Mouse (Mus musculus): ENCODE data around the gene Nop16.

Nop16 gene

DNA sequence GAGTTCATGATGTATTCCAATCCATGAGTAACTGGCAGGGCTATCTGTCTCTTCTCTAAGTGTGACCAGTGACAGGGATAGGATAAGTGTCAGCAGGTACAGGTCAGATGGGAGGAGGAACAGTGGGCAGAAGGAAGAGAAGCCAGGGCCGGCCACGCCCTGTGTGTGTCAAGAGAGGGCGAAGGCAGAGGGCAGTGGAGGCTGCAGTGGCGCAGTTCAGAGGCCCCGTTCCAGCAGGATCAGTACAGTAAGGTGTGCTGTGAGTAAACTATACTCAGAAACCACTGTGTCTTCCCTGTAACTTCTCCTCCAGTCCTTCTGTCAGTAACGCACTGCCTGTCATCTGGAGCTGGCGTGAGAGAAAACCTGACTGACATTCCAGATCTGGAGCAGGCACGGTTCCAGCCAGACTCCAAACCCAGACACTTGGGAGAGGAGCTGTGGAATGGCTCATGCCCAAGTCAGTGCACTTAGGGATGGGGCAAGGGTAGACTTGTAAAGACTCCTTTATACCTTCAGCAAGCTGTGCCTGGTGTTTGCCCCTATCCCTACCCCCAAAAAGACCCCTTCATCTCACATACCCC, 6.3 kb upstream of the Nop16 start:
- DNase-seq = no peak

DNA sequence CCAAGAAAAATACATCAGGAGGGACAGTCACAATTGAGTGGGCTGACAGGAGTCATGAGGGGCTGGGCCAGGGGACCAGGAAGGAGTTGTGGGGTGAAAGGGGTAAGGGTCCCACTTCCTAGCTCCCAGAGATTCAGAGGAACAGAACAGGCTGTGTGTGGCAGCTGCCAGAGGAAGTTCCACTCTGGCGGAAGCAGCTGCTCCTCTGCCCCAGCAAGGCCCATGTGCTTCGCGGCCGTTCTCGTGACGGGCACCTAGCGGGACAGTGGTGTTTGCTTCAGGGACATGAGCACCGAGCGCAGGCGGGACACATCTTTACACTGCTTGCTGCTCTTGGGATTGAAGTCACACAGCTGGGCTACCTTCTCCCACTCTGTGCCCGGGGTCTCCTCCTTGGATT, 3.7 kb upstream of the Nop16 start:
- no peak for DNase-seq

DNA sequence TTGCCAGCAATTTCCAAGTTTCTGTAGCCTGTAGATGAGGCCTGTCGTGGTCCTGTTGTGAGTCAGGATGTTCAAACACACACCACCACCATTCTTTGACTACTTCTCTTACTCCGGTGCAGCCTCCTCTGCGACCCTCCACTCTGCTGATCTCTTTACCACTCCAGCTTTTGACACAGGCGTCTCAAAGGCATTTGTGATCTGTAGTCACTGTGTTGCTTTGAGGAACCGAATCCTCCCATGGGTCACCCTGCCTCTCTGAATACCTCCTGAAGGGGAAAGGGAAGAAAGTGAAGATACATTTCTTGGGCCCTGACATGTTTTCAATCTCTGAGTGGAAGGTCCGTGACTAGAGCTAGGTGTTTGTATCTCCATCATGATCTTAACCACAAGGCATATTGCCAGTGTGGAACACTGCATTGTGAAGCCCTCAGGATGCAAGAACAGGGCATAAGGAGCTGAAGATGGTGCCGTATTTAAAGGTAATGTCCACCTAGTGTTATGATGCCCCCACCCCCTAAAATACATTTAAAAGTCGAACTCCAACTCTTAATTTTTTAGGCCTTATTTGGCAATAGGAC, 2.0 kb upstream of the Nop16 start:
- DNase-seq = no peak

DNA sequence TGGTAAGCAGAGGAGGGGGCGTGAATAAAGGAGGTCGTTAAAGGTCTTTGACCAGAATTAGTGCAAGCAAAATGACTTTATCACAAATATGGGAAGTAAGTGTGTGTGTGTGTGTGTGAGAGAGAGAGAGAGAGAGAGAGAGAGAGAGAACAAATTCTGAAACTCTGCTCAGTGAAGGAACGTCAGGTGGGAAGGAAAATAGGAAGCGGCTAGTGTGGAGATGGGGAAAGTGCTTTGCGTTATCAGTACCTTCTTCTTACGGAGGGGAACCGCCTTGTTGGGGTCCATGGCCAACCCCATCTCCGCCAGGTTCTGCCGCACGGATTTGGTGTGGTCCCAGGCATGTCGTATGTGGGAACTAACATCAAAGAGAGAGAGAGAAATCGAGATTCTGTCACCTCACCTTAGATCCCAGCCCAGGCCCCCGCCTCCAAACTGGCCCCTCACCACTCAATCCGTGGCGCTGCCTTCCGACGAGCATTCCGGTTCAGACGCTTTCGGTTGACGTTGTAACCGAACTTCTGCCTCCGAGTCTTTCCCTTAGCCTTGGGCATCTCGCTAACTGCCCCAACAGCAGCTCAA, 385 bp downstream of the Nop16 start:
- DNase-seq = no peak

DNA sequence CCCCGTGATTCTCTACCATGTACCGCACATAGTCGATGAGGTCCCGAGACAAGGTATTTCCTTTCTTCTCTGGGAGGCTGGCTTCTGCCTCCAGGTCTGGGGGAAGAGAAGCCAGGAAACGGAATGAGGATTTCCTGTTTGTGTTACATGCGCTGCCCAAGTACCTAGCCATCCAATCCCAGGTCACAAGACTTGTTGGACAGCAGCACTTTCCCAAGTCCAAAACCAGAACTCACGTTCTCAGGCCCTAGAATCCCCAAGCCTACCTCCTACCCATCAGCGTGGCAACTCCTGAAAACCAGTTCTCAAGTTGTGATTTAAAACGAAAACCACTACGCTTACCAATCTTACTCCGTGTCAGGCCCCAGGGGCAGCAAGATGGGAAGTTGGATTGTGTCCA, 4.1 kb downstream of the Nop16 start:
- DNase-seq = no peak

DNA sequence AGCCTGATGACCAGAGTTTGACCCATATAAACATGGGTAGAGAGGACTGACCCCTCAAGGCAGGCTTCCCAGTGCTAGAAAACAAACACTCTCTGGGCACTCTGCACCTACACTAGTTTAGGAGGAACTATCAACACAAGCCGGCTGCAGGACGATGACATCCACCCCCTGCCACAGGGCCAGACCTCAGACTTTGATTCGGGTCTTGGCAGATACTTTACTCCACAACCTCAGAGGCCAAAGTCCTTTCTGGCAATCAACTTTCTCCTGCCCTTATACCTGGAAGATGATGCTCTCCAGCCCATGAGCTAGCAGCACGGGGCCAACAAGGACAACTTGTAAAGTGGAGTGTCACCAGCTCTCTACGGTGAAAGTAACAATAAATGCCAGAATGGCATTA, 7.0 kb downstream of the Nop16 start:
- DNase-seq = peak; percentile 57 to 59

DNA sequence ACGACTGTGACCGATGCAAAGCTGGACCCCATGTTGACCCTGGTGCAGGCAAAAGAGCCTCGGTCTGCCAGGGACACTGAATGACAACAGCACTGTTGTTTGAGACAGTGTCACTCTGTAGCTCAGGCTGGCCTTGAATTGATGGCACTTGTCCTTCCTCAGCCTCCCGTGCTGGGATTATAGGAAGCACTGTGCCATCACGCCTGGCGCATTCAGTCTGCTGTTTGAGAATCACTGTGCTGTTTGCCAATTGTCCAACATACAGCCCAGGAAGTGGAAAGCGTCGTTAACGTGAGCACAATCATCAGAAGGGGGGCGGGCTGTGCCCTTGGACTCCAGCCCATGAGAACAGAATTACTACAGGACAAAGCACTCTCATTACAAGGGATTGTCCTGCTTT, 7.8 kb downstream of the Nop16 start:
- no peak for DNase-seq

DNA sequence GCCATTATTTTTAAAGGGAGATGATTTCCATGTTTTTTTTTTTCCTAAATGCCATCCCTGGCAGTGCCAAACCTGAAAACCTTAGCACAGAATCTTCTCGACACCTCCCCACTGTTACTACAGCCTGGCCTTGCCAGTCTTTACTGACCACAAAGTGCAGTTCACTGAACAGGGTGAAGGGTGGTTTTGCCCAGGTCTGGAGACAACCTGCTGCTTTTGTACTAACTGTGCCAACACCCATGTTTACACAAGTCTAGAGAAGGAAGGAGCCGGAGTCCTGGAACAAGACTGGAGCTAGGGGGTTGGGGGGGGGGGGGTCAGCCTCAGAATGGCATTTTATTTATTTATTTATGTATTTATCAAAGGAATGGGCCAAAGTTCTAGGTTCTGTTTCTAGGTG, 8.5 kb downstream of the Nop16 start:
- no peak for DNase-seq

DNA sequence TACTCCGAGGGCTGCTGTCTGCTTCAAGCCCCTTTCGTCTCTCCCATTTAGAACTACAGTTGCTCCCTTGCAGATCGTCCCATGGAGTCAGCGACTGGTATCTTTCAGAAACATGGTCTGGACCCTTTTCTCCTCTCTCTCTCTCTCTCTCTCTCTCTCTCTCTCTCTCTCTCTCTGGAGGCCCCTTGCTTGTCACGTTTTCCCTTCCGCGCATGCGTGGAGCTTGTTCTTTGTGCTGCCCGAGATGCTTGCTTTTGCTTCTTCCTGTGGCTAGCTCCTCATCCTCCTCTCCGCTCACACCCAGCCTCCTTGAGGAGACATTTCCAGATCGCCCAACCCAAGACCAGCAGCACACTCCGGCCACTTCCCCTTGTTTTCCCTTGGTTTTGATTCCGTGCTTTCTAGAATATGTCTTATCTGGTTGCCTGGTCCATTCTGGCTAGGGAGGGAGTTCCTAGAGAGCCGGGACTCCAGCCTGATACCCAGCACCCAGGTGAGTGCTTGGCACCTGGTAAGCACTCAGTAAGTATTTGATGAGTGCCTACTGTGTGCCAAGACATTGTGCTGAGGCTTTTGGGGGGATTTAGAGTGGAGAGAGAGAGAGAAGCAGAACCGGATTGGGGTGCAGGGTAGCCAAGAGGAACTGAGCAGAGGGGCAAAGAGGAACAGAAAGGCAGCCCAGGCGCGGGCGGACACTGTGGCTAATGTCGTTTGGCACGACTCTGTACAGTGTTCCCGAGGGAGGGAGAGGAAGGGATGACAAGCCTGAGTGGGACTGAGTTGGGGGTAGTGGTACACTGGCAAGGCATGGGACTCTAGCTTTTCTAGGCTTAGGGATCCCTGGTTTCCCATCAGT, 12.0 kb downstream of the Nop16 start:
- no peak for DNase-seq

DNA sequence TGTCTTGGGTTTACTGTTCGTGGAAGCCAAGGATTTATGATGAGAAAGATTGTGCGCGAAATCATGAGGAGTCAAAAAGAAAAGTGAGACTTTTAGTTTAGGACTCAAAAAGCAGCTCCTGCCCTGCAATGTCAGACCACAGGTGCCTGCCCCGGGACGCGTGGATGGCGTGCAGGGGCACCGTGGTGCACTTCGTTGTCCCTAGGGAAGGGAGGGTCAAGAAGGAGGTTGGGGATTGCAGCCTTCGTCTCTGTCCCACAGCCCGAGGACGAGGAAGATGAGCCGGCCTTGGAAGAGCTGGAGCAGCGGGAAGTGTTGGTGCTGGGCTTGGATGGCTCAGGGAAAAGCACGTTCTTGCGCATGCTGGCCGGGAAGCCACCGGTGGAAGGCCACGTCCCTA, 14.4 kb downstream of the Nop16 start:
- DNase-seq = no peak

DNA sequence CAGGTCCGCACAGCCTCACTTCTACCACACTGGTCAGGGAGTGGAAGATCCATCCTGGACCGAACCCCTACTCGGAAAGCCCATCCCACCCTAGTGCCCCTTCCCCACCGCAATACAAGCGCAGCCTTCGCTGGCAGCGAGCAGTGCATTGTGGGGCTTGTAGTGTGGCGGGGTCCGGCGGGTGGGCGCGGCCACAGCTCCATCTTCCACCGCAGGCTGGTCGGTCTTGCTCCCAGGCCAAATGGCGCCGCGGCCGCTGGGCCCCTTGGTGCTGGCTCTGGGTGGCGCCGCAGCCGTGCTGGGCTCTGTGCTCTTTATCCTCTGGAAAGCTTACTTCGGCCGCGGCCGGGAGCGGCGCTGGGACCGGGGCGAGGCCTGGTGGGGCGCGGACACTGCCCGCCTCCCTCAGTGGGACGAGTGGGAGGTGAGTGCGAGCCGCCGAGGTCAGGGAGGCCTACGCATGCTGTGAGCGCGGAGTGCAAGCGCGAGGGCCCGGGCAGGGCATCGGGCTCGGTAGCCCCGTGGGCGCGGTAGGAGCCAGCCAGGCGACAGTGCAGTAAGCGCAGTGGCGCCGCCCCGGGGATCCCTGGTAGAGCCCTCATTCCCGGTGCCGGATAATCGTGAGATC, 14.9 kb downstream of the Nop16 start, which contains the start of gene Arl10:
Arl10 (plus strand) TSS at position 162 of the 628 bp plus-strand sequence.
- peak; percentile 73 to 77 for DNase-seq

DNA sequence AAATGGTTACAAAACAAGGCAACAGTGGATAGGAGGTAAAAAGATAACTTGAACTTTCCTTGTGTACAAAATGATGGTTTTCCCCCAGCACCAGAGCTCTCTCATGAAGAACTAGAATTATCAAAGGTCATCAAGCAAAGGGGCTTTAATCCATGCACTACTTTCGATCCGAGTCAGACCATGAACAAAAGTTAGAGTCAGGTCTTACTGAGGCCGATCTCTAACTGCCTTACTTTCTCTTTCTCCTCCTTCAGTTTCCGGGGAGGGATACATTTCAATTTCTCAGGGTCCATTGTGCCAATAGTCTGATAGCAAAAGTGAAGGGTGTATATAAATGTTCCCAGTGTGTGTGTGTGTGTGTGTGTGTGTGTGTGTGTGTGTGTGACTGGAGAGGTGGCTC, 17.3 kb downstream of the Nop16 start:
- no peak for DNase-seq

DNA sequence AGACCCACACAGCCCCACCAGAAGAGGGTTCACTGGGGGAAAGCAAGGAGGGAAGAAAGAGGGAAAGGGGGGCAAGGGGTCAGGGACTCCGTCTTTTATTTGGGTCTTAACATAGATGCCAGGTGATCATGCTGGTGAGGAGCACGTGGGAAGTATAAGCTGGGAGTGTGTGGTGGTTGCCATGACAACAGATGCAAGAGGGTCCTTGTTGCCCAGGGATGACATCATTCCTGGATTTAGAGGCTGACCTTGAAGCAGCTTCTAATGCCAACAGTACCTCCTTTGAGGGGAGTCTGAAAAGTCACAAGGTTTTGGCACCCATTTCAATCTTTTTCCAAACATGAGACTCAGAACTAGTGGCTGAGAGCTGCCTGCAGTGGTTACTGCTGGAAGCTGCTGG, 18.3 kb downstream of the Nop16 start:
- no peak for DNase-seq

DNA sequence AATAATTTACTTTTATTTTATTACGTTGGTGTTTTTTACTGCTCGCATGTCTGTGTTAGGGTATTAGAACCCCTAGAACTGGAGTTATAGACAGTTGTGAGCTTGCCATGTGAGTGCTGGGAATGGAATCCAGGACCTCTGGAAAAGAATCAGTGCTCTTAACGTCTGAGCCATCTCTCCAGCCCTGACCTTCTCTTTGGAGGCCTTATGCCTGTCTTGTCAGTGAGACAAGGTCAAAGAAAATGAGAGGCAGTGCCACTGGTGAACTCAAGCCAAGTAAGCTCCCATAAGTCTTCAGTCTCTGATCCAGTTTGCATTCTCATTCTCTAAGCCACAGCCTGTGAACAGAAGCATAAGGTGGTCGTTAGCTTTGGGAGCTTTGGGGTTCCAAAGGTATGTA, 19.2 kb downstream of the Nop16 start:
- no peak for DNase-seq

DNA sequence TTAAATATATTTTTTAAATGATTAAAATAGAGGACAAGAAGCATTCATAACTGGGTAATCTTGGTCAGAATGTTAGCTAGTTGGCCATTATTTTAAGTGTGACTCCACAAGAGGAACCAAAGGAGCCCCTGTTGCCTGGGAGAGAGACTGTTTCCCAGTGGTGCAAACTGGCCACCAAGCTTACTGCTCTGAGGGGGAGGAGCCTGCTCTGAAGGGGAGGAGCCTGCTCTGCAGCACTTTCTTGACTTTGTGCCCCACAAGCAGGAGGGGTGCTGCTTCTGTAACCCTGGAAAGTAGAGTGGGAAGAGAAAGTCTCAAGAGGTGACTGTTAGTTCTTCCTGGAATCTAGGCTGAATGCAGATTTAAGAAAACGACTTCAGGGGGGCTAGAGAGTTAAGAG, 20.6 kb downstream of the Nop16 start:
- DNase-seq = no peak

DNA sequence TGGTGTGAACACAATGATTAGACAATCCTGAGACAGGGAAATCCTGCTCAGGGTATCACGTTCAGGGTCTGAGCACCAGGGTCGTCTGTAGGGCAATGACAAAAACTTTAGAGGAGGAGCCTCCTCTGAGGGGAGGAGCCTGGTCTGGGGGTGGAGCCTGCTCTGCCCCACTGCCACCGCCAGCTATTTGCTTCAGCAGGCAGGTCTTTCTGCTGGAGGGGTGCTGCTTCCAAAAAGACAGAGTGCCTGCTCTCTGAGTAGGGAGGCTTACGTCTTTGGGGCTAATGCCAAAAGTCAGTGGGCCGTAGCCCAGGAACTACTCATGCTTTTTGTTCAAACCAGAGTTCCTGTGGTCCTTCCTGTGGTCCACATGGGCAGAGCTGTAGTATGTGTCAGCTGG, 21.5 kb downstream of the Nop16 start:
- peak; percentile 45 to 75 for DNase-seq

DNA sequence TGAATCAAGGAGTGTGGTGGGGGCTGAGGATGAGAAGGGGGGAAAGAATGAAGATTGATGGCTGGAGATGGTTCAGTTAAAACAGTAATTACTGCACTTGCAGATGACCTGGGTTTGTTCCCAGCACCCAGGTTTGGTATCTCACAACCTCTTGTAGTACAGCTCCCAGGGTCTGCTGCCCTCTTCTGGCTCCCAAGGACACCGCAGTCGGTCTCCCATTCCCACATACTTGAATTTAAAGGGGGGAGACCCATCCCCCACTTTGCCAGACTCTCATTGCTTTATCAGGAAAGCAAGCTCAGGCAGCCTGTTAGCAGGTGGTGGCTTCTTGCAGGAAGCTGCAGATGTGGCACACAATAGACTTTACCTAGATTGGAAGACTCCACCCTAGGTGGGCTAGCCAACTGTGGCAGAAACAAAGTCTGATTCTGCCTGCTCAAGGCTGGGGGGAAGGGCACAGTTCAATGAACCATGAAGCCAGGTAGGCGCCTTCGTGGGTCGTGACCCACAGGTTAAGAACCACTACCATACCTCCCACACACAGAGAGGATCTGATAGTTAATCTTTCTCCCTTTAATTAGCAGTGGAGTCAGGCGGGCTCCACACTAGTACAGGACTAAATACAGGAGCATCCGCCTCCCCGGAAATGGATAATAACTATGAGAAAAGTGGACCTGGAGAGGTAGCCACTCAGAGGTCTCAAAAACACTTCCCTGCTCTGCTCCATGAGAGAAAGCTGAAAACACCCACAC, 24.1 kb downstream of the Nop16 start:
- peak; percentile 84 to 86 for DNase-seq

DNA sequence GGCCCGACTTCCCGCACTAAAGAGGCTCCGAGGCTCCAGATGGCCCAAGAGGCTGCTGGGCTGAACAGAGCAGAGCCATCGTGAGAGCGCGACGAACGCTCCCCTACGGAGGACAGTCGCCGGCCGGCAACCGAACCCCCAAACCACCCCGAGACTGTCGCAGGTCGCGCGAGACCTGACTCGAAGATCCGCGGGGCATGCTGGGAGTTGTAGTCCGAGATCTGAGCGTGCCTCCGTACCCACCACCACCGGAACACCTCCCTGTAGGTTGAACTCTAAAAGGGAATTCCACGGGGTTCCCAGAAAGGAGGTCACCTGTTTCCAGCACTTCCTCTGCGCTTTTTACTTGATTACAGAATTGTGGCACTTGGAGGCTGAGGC, 24.7 kb downstream of the Nop16 start, which contains the start of gene 4833439L19Rik:
4833439L19Rik (minus strand) TSS at position 235 of the 381 bp plus-strand sequence.
- peak; percentile 93 to 95 for DNase-seq

DNA sequence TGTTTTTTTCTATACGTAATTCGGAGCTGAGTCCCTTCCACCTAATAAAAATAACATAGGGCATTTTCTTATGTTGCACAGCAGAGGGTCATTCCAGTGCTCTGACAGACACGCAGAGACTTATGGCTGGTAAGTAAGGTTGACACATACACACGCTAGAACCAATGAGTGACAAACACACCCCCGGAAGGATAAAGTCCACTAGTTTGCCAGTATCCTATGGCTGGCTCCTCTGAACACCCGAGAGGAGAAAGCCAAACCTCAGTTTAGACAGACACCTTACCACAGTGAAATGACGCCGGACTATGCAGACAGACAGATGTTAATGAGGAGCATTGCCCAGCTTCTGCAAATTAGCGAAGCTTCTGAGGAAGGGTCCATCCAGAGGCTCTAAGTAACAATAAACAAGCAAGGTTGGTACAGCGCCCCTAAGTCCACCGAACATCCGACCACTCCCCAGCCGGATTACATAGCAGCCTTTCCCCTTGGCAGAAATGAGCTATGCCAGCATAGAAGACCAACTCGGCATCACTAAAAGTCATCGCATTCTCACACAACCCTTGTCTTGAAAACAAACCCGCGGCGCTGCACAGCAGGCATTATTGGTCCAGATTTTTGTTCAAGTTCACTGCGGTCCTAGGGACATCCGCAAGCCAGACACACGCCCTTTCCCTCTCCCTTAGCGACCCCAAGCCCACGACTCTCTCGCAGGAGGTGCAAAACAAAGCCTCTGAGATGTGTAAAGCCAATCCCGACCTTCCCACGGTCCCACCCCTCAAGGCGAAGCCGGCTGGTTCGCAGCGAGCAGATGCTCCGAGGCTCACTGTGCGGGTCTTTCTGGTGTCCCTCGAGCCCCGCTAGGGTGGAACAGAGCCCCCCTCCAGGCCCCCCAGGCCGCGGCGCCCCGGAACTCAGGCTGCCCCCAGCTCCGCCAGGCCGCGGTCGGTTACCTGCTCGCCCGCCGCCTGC, 25.4 kb downstream of the Nop16 start:
- DNase-seq = peak; percentile 37 to 50

DNA sequence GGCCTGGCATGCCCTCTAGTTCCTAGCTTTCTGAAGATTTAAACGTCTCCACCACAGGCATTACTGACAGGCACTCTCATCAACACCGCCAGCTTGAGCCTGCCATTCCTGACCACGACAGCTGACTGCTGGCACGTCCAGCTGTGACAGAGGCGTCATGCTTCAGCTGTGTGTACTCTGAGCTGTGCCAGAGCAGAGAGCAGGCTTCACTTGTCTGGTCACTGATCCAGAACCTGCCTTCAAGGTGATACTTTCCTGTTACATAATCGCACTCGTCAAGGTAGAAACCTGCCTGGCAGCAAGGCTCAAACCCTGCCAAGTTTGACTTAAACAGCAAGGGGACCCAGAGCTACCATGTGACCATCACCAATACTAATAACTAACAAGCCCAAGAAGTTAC, 27.3 kb downstream of the Nop16 start:
- DNase-seq = peak; percentile 91 to 98

DNA sequence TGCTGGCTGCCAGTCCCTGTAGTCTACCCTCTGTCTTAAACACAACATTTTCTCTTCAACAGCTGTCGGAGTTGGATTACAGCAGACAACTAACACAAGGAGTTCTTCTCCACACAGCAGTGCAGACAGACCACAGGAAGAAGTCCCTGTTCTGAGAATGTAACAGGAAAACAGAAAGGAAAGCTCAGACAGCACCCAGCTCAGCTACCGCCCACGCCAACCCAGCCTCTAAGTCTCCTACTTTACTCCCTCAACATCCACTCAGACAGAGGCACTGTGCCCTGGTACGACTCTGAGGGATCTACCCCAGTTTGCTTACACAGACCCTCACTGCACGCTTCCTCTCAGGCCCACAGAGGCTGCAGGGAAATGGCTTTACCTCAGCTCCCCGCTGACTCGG, 29.3 kb downstream of the Nop16 start:
- no peak for DNase-seq
